Comparison of ENCODE assay signal across 8 mouse cellular contexts in genomic region chr7:12927693-12928589, GRCm38 (mm10). TPM values are rescaled to one million over a fixed set of nuclear protein-coding genes. Genes with fewer than 3 reads are reported as not detected.
DNase-seq lines count a peak whose midpoint lies in the region; ATAC-seq and TF ChIP-seq lines count a peak whose summit lies in the region.

No protein-coding gene starts in this region.

- ATAC-seq in kidney, embryonic 15.5 days (replicated peaks; ENCODE audit: low FRiP score), result peak; percentile 55
- ATAC-seq in hindbrain, postnatal 0 days, result peak; percentile 60
- ATAC-seq in lung, embryonic 14.5 days (ENCODE audit: insufficient read depth), result peak; percentile 64

- H3K4me2 ChIP-seq in kidney, embryonic 15.5 days, result peak overlapping the region; percentile 70
- H3K4me2 ChIP-seq in hindbrain, postnatal 0 days (ENCODE audit: low read depth, low read length), result peak overlapping the region; percentile 58
- peak overlapping the region; percentile 66 for H3K4me2 ChIP-seq in lung, embryonic 14.5 days

- peaks cover 44% of the 10 kb centered on the region for H3K36me3 ChIP-seq in kidney, embryonic 15.5 days
- peaks cover 32% of the 10 kb centered on the region for H3K36me3 ChIP-seq in hindbrain, postnatal 0 days (ENCODE audit: insufficient read depth, low read length)
- peaks cover 45% of the 10 kb centered on the region for H3K36me3 ChIP-seq in lung, embryonic 14.5 days (ENCODE audit: insufficient read depth)
- H3K36me3 ChIP-seq in thymus, adult 2 months (ENCODE audit: control insufficient read depth, insufficient read depth, low read length), result peaks cover 38% of the 10 kb centered on the region

- peaks cover 38% of the 10 kb centered on the region for H3K4me1 ChIP-seq in kidney, embryonic 15.5 days
- 0 out of 2 replicates have a peak, but pooled peaks cover 5% of the 10 kb centered on the region for H3K4me1 ChIP-seq in embryonic fibroblast, embryonic 13.5 days (ENCODE audit: control insufficient read depth, insufficient read depth, low read length)
- peaks cover 8% of the 10 kb centered on the region for H3K4me1 ChIP-seq in hindbrain, postnatal 0 days (ENCODE audit: insufficient read depth, low read length)
- H3K4me1 ChIP-seq in lung, embryonic 14.5 days (ENCODE audit: insufficient read depth), result peaks cover 7% of the 10 kb centered on the region
- H3K4me1 ChIP-seq in thymus, adult 2 months (replicated peaks; ENCODE audit: control insufficient read depth, insufficient read depth, low read length), result no peaks in the 10 kb centered on the region

- H3K27me3 ChIP-seq in kidney, embryonic 15.5 days, result peaks cover 15% of the 10 kb centered on the region
- no peaks in the 10 kb centered on the region for H3K27me3 ChIP-seq in hindbrain, postnatal 0 days (ENCODE audit: insufficient read depth, low read length)
- 0 out of 2 replicates have a peak, but pooled peaks cover 4% of the 10 kb centered on the region for H3K27me3 ChIP-seq in lung, embryonic 14.5 days (ENCODE audit: insufficient read depth, low read length)
- peaks cover 3% of the 10 kb centered on the region; the same call in 1 of the 2 replicates for H3K27me3 ChIP-seq in thymus, adult 2 months (ENCODE audit: control insufficient read depth, insufficient read depth, low read length)

- H3K9ac ChIP-seq in kidney, embryonic 15.5 days, result peak overlapping the region; percentile 47
- peak overlapping the region; percentile 43 for H3K9ac ChIP-seq in hindbrain, postnatal 0 days (replicated peaks; ENCODE audit: low read length)
- H3K9ac ChIP-seq in lung, embryonic 14.5 days, result peak overlapping the region; percentile 52

- WGBS in kidney, embryonic 15.5 days, result 3% methylated on average over 65 of the region's 65 CpGs
- 3% methylated on average over 59 of the region's 65 CpGs for WGBS in hindbrain, postnatal 0 days
- 4% methylated on average over 65 of the region's 65 CpGs for WGBS in lung, embryonic 14.5 days
- WGBS in thymus, adult 2 months, result 18% methylated on average over 65 of the region's 65 CpGs

- 0 out of 2 replicates have a peak overlapping the region, but pooled peaks have one; percentile 1 for H3K27ac ChIP-seq in kidney, embryonic 15.5 days
- H3K27ac ChIP-seq in embryonic fibroblast, embryonic 13.5 days (ENCODE audit: insufficient read depth, low read length), result no peak overlapping the region
- no peak overlapping the region for H3K27ac ChIP-seq in hindbrain, postnatal 0 days
- H3K27ac ChIP-seq in lung, embryonic 14.5 days (ENCODE audit: low read depth), result no peak overlapping the region
- H3K27ac ChIP-seq in thymus, adult 2 months (ENCODE audit: control insufficient read depth, insufficient read depth, low read length), result no peak overlapping the region

- TF ChIP-seq POLR2A in embryonic fibroblast, embryonic 13.5 days (IDR thresholded peaks at IDR 0.05; ENCODE audit: low read depth, low read length), result 0 out of 2 replicates have a peak, but pooled peaks have one; percentile 21
- no peak for TF ChIP-seq POLR2A in thymus, adult 2 months (IDR thresholded peaks at IDR 0.05; ENCODE audit: control insufficient read depth, extremely low read depth, insufficient read depth, low read length, poor library complexity)

- no peak for TF ChIP-seq CTCF in embryonic fibroblast, embryonic 13.5 days (IDR thresholded peaks at IDR 0.05; ENCODE audit: borderline replicate concordance, insufficient read depth, low read length)
- no peak for TF ChIP-seq CTCF in hindbrain, postnatal 0 days (IDR thresholded peaks at IDR 0.05; ENCODE audit: low read depth)
- TF ChIP-seq CTCF in lung, embryonic 14.5 days (IDR thresholded peaks at IDR 0.05; ENCODE audit: low read depth), result no peak
- no peak for TF ChIP-seq CTCF in thymus, adult 2 months (IDR thresholded peaks at IDR 0.05; ENCODE audit: borderline replicate concordance, control insufficient read depth, extremely low read depth, insufficient read depth, low read length, poor library complexity)

- peak overlapping the region; percentile 41 for H3K4me3 ChIP-seq in kidney, embryonic 15.5 days (replicated peaks)
- H3K4me3 ChIP-seq in embryonic fibroblast, embryonic 13.5 days (ENCODE audit: insufficient read depth, low read length), result no peak overlapping the region
- H3K4me3 ChIP-seq in hindbrain, postnatal 0 days (ENCODE audit: low read length), result peak overlapping the region; percentile 31
- peak overlapping the region; percentile 36 for H3K4me3 ChIP-seq in lung, embryonic 14.5 days (ENCODE audit: low read depth, low read length)
- no peak overlapping the region for H3K4me3 ChIP-seq in thymus, adult 2 months (ENCODE audit: control insufficient read depth, insufficient read depth, low read length)

- no peak for DNase-seq in kidney, adult 8-10 months
- peak; percentile 31 for DNase-seq in adrenal gland, postnatal 25 days
- DNase-seq in hindbrain, postnatal 0 days (ENCODE audit: low spot score), result peak; percentile 46
- peak; percentile 53 for DNase-seq in lung, embryonic 14.5 days
- DNase-seq in retina, embryonic 14.5 days (ENCODE audit: low spot score), result peak; percentile 15
- DNase-seq in thymus, adult 2 months, result no peak

- H3K9me3 ChIP-seq in kidney, embryonic 15.5 days (replicated peaks), result no peaks in the 10 kb centered on the region
- no peaks in the 10 kb centered on the region for H3K9me3 ChIP-seq in hindbrain, postnatal 0 days (ENCODE audit: low read length)
- no peaks in the 10 kb centered on the region for H3K9me3 ChIP-seq in lung, embryonic 14.5 days (ENCODE audit: low read depth, low read length)

RNA-seq across cellular contexts. Expression of gene Rnf225, which starts 0.7 kb away (rescaled TPM):
- 0.45 and 0.77 TPM in 2 replicates for polyA plus RNA-seq in kidney, embryonic 15.5 days (2015; fragmentation: Nextera tagmentation; extraction: Ambion mirVana)
- 0.18 and 0.29 TPM in 2 replicates for total RNA-seq in adrenal gland, postnatal 25 days (2021)
- polyA plus RNA-seq in embryonic fibroblast, embryonic 13.5 days (2011; ENCODE audit: insufficient read length, low read depth, missing spikeins), result 0.30 and 0.63 TPM in 2 replicates
- 2.5 and 3.0 TPM in 2 replicates for total RNA-seq in hindbrain, postnatal 0 days (2014; rRNA removed)
- polyA plus RNA-seq in hindbrain, postnatal 0 days (2015; fragmentation: Nextera tagmentation; extraction: Ambion mirVana), result 1.1 TPM in 2 replicates
- 0.73 and 0.97 TPM in 2 replicates for polyA plus RNA-seq in lung, embryonic 14.5 days (2014; fragmentation: Nextera tagmentation; extraction: Ambion mirVana)
- 1.0 and 1.8 TPM in 2 replicates for polyA plus RNA-seq in thymus, adult 2 months (2012; rRNA removed)

RNA-seq across cellular contexts. Expression of gene Rps5, which starts 5.9 kb away (rescaled TPM):
- polyA plus RNA-seq in kidney, embryonic 15.5 days (2015; fragmentation: Nextera tagmentation; extraction: Ambion mirVana), result 1,034 and 1,085 TPM in 2 replicates
- 829 and 881 TPM in 2 replicates for total RNA-seq in adrenal gland, postnatal 25 days (2021)
- polyA plus RNA-seq in embryonic fibroblast, embryonic 13.5 days (2011; ENCODE audit: insufficient read length, low read depth, missing spikeins), result 1,341 and 1,449 TPM in 2 replicates
- total RNA-seq in hindbrain, postnatal 0 days (2014; rRNA removed), result 1,864 and 2,267 TPM in 2 replicates
- polyA plus RNA-seq in hindbrain, postnatal 0 days (2015; fragmentation: Nextera tagmentation; extraction: Ambion mirVana), result 646 and 658 TPM in 2 replicates
- polyA plus RNA-seq in lung, embryonic 14.5 days (2014; fragmentation: Nextera tagmentation; extraction: Ambion mirVana), result 1,356 and 1,409 TPM in 2 replicates
- polyA plus RNA-seq in thymus, adult 2 months (2012; rRNA removed), result 2,545 and 2,907 TPM in 2 replicates

RNA-seq across cellular contexts. Expression of gene Zscan22, which starts 30.3 kb away (rescaled TPM):
- polyA plus RNA-seq in kidney, embryonic 15.5 days (2015; fragmentation: Nextera tagmentation; extraction: Ambion mirVana), result 19.3 and 19.9 TPM in 2 replicates
- total RNA-seq in adrenal gland, postnatal 25 days (2021), result 13.6 and 17.5 TPM in 2 replicates
- polyA plus RNA-seq in embryonic fibroblast, embryonic 13.5 days (2011; ENCODE audit: insufficient read length, low read depth, missing spikeins), result 7.6 and 9.8 TPM in 2 replicates
- 7.4 and 7.7 TPM in 2 replicates for total RNA-seq in hindbrain, postnatal 0 days (2014; rRNA removed)
- polyA plus RNA-seq in hindbrain, postnatal 0 days (2015; fragmentation: Nextera tagmentation; extraction: Ambion mirVana), result 2.5 and 2.9 TPM in 2 replicates
- polyA plus RNA-seq in lung, embryonic 14.5 days (2014; fragmentation: Nextera tagmentation; extraction: Ambion mirVana), result 22.2 and 23.4 TPM in 2 replicates
- polyA plus RNA-seq in thymus, adult 2 months (2012; rRNA removed), result 14.3 and 14.9 TPM in 2 replicates

RNA-seq across cellular contexts. Expression of gene Zfp324, which starts 37.7 kb away (rescaled TPM):
- 9.8 and 11.4 TPM in 2 replicates for polyA plus RNA-seq in kidney, embryonic 15.5 days (2015; fragmentation: Nextera tagmentation; extraction: Ambion mirVana)
- total RNA-seq in adrenal gland, postnatal 25 days (2021), result 12.8 and 13.1 TPM in 2 replicates
- polyA plus RNA-seq in embryonic fibroblast, embryonic 13.5 days (2011; ENCODE audit: insufficient read length, low read depth, missing spikeins), result 5.5 and 6.9 TPM in 2 replicates
- 25.5 and 30.1 TPM in 2 replicates for total RNA-seq in hindbrain, postnatal 0 days (2014; rRNA removed)
- 6.8 and 7.1 TPM in 2 replicates for polyA plus RNA-seq in hindbrain, postnatal 0 days (2015; fragmentation: Nextera tagmentation; extraction: Ambion mirVana)
- polyA plus RNA-seq in lung, embryonic 14.5 days (2014; fragmentation: Nextera tagmentation; extraction: Ambion mirVana), result 9.6 and 11.1 TPM in 2 replicates
- polyA plus RNA-seq in thymus, adult 2 months (2012; rRNA removed), result 8.7 and 9.3 TPM in 2 replicates

RNA-seq across cellular contexts. Expression of gene Zfp128, which starts 47.0 kb away (rescaled TPM):
- polyA plus RNA-seq in kidney, embryonic 15.5 days (2015; fragmentation: Nextera tagmentation; extraction: Ambion mirVana), result 3.7 and 3.8 TPM in 2 replicates
- total RNA-seq in adrenal gland, postnatal 25 days (2021), result 3.6 and 3.7 TPM in 2 replicates
- 2.9 and 3.4 TPM in 2 replicates for polyA plus RNA-seq in embryonic fibroblast, embryonic 13.5 days (2011; ENCODE audit: insufficient read length, low read depth, missing spikeins)
- total RNA-seq in hindbrain, postnatal 0 days (2014; rRNA removed), result 7.7 and 10.7 TPM in 2 replicates
- 1.9 and 2.1 TPM in 2 replicates for polyA plus RNA-seq in hindbrain, postnatal 0 days (2015; fragmentation: Nextera tagmentation; extraction: Ambion mirVana)
- 4.3 and 4.7 TPM in 2 replicates for polyA plus RNA-seq in lung, embryonic 14.5 days (2014; fragmentation: Nextera tagmentation; extraction: Ambion mirVana)
- polyA plus RNA-seq in thymus, adult 2 months (2012; rRNA removed), result 1.7 and 2.2 TPM in 2 replicates

Comparison
In these comparisons a context has a peak if more than half of its experiments do, and no peak if none do; other contexts are left out.
1. H3K4me3 ChIP-seq: peak in kidney, embryonic 15.5 days (single experiment), hindbrain, postnatal 0 days (single experiment) and lung, embryonic 14.5 days (single experiment); none in embryonic fibroblast, embryonic 13.5 days (single experiment) and thymus, adult 2 months (single experiment).
2. DNase-seq: peak in adrenal gland, postnatal 25 days (single experiment), hindbrain, postnatal 0 days (single experiment), lung, embryonic 14.5 days (single experiment) and retina, embryonic 14.5 days (single experiment); none in kidney, adult 8-10 months (0 of 2) and thymus, adult 2 months (single experiment).
3. Peak in every context shown above with its lines, with median percentiles within 50 percentile points of each other: ATAC-seq, H3K4me2 ChIP-seq and H3K9ac ChIP-seq.